ENCODE assay signal across 19 mouse cellular contexts in the genomic region with DNA sequence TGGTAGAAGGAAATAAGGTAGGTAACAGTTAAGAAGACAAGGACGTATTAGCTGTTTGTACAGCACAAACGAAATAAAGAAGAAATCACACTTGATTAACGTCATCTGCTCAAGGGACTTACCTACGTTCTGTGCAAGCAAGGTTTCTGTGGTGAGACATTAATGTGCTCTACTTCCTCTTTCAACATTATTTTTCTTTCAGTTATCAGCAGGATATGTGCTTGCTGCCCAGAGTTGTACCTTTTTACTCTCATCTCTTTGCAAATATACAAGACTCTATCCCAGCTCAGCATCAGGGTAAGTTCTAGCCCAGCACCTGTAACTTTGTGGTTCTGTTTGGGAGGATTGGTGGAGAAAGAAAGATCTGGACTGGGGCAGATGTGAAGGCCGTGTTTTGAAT. TPM values are rescaled to one million over a fixed set of nuclear protein-coding genes. Genes with fewer than 3 reads are reported as not detected.
DNase-seq lines count a peak whose midpoint lies in the region; ATAC-seq lines count a peak whose summit lies in the region.
"Had no signal": no experiment of that assay in that cellular context is flagged by ENCODE, and none has a peak within 500 bp of the region (broad histone marks: within the 10 kb centered on the region; RNA-seq: fewer than 3 reads in every experiment).

No protein-coding gene starts in this region.

- H3K9me3 ChIP-seq in heart, embryonic 11.5 days (replicated peaks; ENCODE audit: control insufficient read depth, low read length), result no peaks in the 10 kb centered on the region
- H3K9me3 ChIP-seq: heart, embryonic 15.5 days; hindbrain, embryonic 13.5 days; limb, embryonic 13.5 days; liver, embryonic 15.5 days; midbrain, embryonic 13.5 days had no signal

- DNase-seq in CD4-positive helper T cell, adult 2 months (ENCODE audit: low read depth, low spot score), result peak; percentile 76
- peak; percentile 28 to 41 for DNase-seq in CD8-positive naive resting alpha-beta T cell, adult 2 months (ENCODE audit: low read depth in 2 of 2, low spot score in 2 of 2)
- DNase-seq in frontal cortex, postnatal 14 days (ENCODE audit: low spot score in 2 of 2), result no peak
- DNase-seq in frontal cortex, postnatal 36 days (ENCODE audit: low spot score in 2 of 2), result no peak
- DNase-seq: adrenal gland, postnatal 25 days; cerebellum, postnatal 25 days; kidney, adult 11 months; kidney, postnatal 10 days; lung, postnatal 4 days had no signal

- no peak overlapping the region for H3K27ac ChIP-seq in heart, embryonic 11.5 days (ENCODE audit: low read depth, low read length)
- H3K27ac ChIP-seq: heart, embryonic 15.5 days; hindbrain, embryonic 13.5 days; limb, embryonic 13.5 days; liver, embryonic 15.5 days; midbrain, embryonic 13.5 days had no signal

- ATAC-seq in granulocyte monocyte progenitor cell, adult 5-6 weeks (replicated peaks; ENCODE audit: poor library complexity, severe bottlenecking), result peak; percentile 86
- ATAC-seq in neutrophil, adult 5-6 weeks (ENCODE audit: extremely low read depth, insufficient number of reproducible peaks, low FRiP score, poor library complexity, severe bottlenecking), result peak; percentile 83
- ATAC-seq in heart, embryonic 11.5 days (replicated peaks; ENCODE audit: insufficient number of reproducible peaks, low FRiP score, low TSS enrichment), result no peak
- ATAC-seq: midbrain, embryonic 13.5 days had no signal

- H3K36me3 ChIP-seq in heart, embryonic 11.5 days (ENCODE audit: control insufficient read depth, insufficient read depth, low read length), result no peaks in the 10 kb centered on the region
- H3K36me3 ChIP-seq: heart, embryonic 15.5 days; hindbrain, embryonic 13.5 days; limb, embryonic 13.5 days; liver, embryonic 15.5 days; midbrain, embryonic 13.5 days had no signal

- WGBS in heart, embryonic 11.5 days (ENCODE audit: insufficient replicate concordance), result 67% methylated on average over 5 of the region's 5 CpGs

- H3K27me3 ChIP-seq in heart, embryonic 11.5 days (ENCODE audit: control insufficient read depth, insufficient read depth, low read length), result no peaks in the 10 kb centered on the region
- H3K27me3 ChIP-seq: heart, embryonic 15.5 days; hindbrain, embryonic 13.5 days; limb, embryonic 13.5 days; liver, embryonic 15.5 days; midbrain, embryonic 13.5 days had no signal

- no peak overlapping the region for H3K9ac ChIP-seq in heart, embryonic 11.5 days (ENCODE audit: low read depth, low read length)
- H3K9ac ChIP-seq: heart, embryonic 15.5 days; hindbrain, embryonic 13.5 days; limb, embryonic 13.5 days; liver, embryonic 15.5 days; midbrain, embryonic 13.5 days had no signal

- no peak overlapping the region for H3K4me3 ChIP-seq in heart, embryonic 11.5 days (ENCODE audit: low read depth, low read length)
- H3K4me3 ChIP-seq: heart, embryonic 15.5 days; hindbrain, embryonic 13.5 days; limb, embryonic 13.5 days; liver, embryonic 15.5 days; midbrain, embryonic 13.5 days had no signal

- H3K4me2 ChIP-seq in heart, embryonic 11.5 days, result no peak overlapping the region
- H3K4me2 ChIP-seq: heart, embryonic 15.5 days; hindbrain, embryonic 13.5 days; limb, embryonic 13.5 days; liver, embryonic 15.5 days; midbrain, embryonic 13.5 days had no signal

- no peaks in the 10 kb centered on the region for H3K4me1 ChIP-seq in heart, embryonic 11.5 days (ENCODE audit: control insufficient read depth, insufficient read depth, low read length)
- H3K4me1 ChIP-seq: heart, embryonic 15.5 days; hindbrain, embryonic 13.5 days; limb, embryonic 13.5 days; liver, embryonic 15.5 days; midbrain, embryonic 13.5 days had no signal

RNA-seq across cellular contexts. Expression of a gene that starts 0.8 kb away (rescaled TPM):
- total RNA-seq in granulocyte monocyte progenitor cell, adult 5-6 weeks (2014; fragmentation: Nextera tagmentation), result not detected in 2 replicates
- total RNA-seq in granulocyte monocyte progenitor cell, adult 5-6 weeks (2017), result 0.57 and 0.99 TPM in 2 replicates
- 191 and 194 TPM in 2 replicates for total RNA-seq in neutrophil, adult 5-6 weeks (2017)
- polyA plus RNA-seq in heart, embryonic 11.5 days (2014; fragmentation: Nextera tagmentation; extraction: Ambion mirVana), result not detected in 2 replicates
- total RNA-seq: adrenal gland, postnatal 25 days; ES-E14 had no signal
- polyA plus RNA-seq: embryonic facial prominence, embryonic 11.5 days; hindbrain, embryonic 13.5 days; midbrain, embryonic 13.5 days had no signal

RNA-seq across cellular contexts. Expression of a gene that starts 59.6 kb away (rescaled TPM):
- total RNA-seq in granulocyte monocyte progenitor cell, adult 5-6 weeks (2014; fragmentation: Nextera tagmentation), result 0.11 TPM in 1 of 2 replicates, not detected in the other
- total RNA-seq in granulocyte monocyte progenitor cell, adult 5-6 weeks (2017), result 0.15 and 0.34 TPM in 2 replicates
- total RNA-seq in neutrophil, adult 5-6 weeks (2017), result 27.5 and 29.9 TPM in 2 replicates
- 0.30 and 0.46 TPM in 2 replicates for polyA plus RNA-seq in heart, embryonic 11.5 days (2014; fragmentation: Nextera tagmentation; extraction: Ambion mirVana)

Comparison
In these comparisons a context has a peak if more than half of its experiments do, and no peak if none do; other contexts are left out.
1. DNase-seq: peak in CD4-positive helper T cell, adult 2 months (single experiment) and CD8-positive naive resting alpha-beta T cell, adult 2 months (2 of 2); none in frontal cortex, postnatal 14 days (0 of 2) and frontal cortex, postnatal 36 days (0 of 2).
2. RNA of a gene that starts 0.8 kb away (total RNA-seq): 191 to 194 TPM in neutrophil, adult 5-6 weeks; 0.57 to 0.99 TPM in granulocyte monocyte progenitor cell, adult 5-6 weeks; every median in the first group is over 10 times any median in the second.
3. RNA of a gene that starts 59.6 kb away (total RNA-seq): 27.5 to 29.9 TPM in neutrophil, adult 5-6 weeks; 0.11 to 0.34 TPM in granulocyte monocyte progenitor cell, adult 5-6 weeks; every median in the first group is over 10 times any median in the second.